Mouse (Mus musculus) heart, postnatal 4 days (tissue): ENCODE measurements around the gene Hsdl1. TPM values are rescaled to one million over a fixed set of nuclear protein-coding genes. Genes with fewer than 3 reads are reported as not detected.

Source experiments
- DNase-seq: peaks from one replicate; pipeline ENCODE4 v3.0.0; 2021
- total RNA-seq, 2 experiments: library from RNA; stranded (reverse); gene quantifications; 2 replicates each; pipeline ENCODE4 v1.2.3; 2021

The Hsdl1 gene
- total RNA-seq, 2 experiments from 2014 or later = 18.4 to 20.2 TPM

GRCm38 (mm10) chr8:119579096-119579495 lies 4.1 kb upstream of the Hsdl1 start:
- no peak for DNase-seq

- no peak for DNase-seq
Observed at GRCm38 (mm10) chr8:119575366-119575726, 363 bp upstream of the Hsdl1 start.

- no peak for DNase-seq
Observed at GRCm38 (mm10) chr8:119572411-119572810, 2.6 kb downstream of the Hsdl1 start.

DNA sequence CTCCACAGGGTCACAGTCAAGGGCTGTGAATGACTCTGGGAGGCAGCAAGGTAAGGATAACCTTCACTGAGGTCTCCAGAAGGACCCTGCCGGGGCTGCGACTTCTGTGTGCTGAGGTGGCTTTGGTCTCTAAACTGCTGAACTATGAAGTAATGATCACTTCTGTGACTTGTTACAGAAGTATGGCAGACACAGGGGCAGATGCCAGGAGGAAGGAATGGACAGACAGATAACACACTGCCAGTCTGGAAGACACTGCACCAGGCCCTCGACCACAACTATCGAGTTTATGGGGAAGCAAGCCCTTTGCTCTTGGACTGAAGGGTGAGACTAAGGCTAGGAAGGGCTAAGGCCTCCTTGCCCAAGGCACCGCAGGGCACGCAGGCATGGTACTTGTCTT lies 3.8 kb downstream of the Hsdl1 start:
- no peak for DNase-seq

GRCm38 (mm10) chr8:119569881-119570280 lies 5.1 kb downstream of the Hsdl1 start:
- DNase-seq = no peak

DNA sequence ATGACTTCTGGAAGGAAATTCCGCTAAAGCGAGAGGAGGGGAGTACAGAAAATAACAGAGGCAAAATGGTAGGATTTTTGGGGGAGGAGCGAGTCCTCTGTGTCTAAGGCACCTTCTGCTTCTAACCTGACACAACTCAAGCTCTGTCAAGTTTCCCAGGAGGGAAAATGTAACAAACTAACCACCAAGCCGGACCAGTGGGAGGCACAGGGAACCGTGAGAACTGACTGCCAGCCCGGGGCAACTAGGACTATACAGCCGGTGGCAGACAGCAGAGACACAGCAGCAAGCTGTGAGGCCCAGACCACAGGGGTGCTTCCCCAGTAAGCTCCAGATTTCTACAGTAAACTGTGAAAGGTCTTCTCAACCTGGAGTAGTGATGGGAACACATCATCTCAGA lies 6.0 kb downstream of the Hsdl1 start:
- no peak for DNase-seq

- no peak for DNase-seq
Observed at GRCm38 (mm10) chr8:119568251-119568650, 6.7 kb downstream of the Hsdl1 start.

DNA sequence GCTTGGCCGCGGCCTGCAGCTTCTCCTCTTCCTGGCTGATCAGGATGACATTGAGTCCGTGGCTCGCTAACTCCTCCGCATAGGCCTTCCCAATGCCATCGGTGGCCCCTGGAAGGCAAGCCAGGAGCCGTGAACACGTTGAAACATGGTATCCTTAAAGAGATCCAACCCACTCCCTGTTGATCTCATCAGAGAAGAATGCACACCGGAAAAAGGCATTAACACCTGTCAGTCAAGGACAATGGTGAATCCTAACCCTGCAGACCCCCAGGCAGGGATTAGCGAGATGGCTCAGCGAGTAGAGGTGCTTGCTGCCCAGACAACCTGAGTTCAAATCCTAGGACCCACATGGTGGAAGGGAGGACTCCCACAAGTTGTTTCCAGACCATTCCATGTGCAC lies 8.6 kb downstream of the Hsdl1 start:
- no peak for DNase-seq

GRCm38 (mm10) chr8:119563849-119564251 lies 11.1 kb downstream of the Hsdl1 start:
- no peak for DNase-seq

- no peak for DNase-seq
Observed at GRCm38 (mm10) chr8:119559402-119559720, 15.6 kb downstream of the Hsdl1 start.

- DNase-seq = peak; percentile 99
Observed at GRCm38 (mm10) chr8:119558603-119559401, 16.2 kb downstream of the Hsdl1 start, which contains the start of gene Mbtps1. Gene Mbtps1 (minus strand): TSS chr8:119558735.

DNA sequence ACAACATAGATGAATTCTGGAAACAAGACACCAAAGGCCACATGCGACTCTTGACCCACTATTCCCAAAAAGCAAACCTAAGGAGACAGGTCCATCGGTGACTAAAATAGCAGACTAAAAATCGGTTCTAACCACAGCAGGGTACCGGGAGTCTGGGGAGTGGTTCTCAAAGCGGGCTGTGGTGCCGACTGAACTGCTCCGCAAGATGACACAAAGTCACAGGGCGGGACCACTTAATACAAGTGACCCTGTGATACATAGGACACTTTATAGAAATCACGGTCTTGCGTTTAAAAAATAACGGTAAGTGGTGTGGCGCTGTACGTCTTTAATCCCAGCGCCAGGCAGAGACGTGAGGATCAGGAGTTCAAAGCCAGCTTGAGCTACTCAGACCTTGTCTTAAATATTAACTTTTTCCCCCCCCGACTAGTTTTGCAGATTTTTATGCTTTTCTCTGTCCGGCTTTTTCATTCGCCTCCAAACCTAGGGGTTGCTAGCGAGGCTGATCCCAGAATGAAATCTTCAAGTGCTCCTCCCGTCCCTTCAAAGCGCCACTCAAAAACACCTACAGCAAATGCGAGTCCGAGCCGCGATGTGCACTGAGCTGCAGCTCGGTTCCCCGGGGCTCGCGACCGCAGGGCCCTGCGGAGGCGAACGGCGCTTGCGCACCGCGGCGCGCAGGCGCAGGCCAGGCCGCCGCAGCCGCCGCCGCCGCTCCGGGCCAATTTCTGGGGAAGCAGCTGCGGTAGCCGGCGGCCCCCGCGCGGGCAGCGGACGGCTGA lies 17.0 kb downstream of the Hsdl1 start:
- DNase-seq = no peak

DNA sequence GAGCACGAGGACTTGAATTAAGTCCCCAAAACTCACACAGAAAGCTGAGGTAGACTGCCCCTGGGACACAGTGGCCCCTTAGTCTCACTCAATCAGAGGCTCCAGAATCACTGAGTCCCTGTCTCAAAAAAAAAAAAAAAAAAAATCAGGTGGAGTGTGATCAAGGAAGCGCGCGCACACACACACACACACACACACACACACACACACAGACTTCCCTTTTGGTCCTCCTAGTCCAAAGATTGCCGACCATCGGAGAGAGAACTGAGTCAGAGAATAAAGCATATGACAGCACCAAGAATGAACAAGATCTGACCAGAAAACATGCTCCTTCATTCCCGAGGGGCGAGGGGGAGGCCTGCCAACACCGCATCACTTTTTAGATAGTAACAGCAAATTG lies 17.9 kb downstream of the Hsdl1 start:
- DNase-seq = no peak

- DNase-seq = no peak
Observed at GRCm38 (mm10) chr8:119555861-119556260, 19.1 kb downstream of the Hsdl1 start.

DNA sequence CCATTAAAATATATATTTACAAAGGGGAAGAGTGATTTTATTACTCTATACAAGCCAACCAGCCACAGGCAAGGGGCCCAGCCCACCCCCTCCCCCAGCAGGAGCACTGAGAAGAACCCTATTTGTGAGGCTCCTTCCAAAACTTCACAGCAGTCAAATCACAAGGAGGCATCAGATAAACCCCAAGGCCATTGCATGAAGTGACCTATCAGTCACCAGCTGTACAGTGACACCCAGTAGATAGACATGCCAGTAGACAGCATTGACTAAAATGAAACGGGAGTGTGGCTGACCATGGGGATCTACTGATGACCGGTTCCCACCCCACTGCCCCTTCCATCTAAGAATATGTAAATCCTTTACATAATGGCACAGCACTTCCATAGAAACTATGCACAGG lies 22.0 kb downstream of the Hsdl1 start:
- DNase-seq = no peak

GRCm38 (mm10) chr8:119548560-119549113 lies 26.3 kb downstream of the Hsdl1 start:
- no peak for DNase-seq

- DNase-seq = no peak
Observed at GRCm38 (mm10) chr8:119547019-119547691, 27.8 kb downstream of the Hsdl1 start.

DNA sequence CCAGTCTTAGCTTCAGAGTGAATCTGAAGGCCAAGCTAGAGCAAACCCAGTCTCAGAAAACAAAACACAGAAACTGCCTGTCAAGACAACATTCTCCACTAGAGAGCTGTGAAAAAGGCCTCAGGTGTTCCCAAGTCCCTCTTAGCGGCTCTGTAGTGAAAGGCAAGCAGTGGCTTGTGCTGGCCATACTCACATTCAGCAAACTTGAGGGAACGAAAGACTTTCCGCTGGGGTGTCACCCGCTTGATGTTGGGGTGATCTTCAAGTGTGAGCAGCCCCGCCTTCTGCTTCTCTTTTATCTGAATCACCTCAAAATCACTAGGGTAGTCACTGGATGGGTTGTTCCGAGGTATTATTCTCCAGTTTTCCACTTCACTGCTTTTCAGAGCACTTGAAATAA lies 29.2 kb downstream of the Hsdl1 start:
- DNase-seq = no peak

DNA sequence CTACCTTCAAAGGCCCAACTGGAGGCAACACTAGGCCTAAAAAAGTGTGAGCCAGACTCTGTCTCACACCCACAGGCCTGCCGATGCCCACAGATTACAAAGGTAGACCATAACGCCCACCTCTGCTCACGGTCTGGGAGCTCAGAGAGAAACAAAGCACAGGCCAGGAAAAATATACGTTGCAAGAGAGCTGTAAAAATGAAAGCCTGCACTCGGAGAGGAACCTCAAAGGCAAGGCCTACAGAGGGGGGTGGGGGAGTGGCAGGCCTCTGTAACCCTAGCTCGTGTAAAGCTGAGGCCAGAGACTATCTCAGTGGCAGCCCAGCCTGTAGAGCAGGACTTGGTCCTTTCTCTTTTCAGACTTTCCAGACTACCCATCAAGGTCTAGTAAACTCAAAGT lies 29.8 kb downstream of the Hsdl1 start:
- no peak for DNase-seq

- no peak for DNase-seq
Observed at GRCm38 (mm10) chr8:119544606-119545005, 30.4 kb downstream of the Hsdl1 start.

DNA sequence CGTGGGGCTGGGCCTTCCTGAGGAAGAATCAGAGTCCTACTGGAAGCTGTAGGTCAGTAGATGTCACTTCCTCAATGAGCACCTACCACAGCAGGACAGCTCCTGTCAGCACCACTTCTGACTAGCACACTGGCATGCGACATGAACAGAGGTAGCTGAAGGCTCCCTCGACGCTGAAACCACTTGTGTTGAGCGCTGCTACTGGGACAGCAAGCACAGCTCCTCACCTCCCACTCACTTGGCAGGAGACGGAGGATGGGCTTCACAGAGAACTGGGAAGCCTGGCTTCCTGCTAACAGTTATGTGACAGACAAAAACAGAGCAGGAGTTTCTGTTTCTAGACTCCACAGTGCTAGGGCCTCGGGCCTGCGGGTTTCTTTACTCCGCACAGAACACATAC lies 43.0 kb downstream of the Hsdl1 start:
- DNase-seq = peak; percentile 12

DNA sequence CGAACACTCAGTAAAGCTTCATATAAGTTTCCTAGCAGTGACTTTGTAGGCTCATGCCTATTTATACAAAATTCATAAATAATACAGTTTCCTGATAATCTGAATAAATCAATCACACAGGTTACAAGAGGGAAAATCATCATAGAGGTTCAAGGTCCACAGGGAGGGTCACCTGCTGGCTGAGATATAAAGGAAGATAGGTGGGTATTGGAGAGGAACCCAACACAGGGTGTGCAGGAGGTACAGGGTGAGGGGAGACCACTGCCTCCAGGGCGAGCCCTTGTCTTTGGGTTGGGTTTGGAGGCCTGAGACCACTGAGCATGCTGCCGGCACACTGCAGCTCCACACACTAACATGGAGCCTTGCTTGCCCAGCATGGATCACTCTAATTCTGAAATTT lies 43.6 kb downstream of the Hsdl1 start:
- DNase-seq = no peak

- no peak for DNase-seq
Observed at GRCm38 (mm10) chr8:119530937-119531336, 44.0 kb downstream of the Hsdl1 start.
